Mouse (Mus musculus) MEL (cell line): Measurements from ENCODE around the gene Tlr4. TPM values are rescaled to one million over a fixed set of nuclear protein-coding genes. Genes with fewer than 3 reads are reported as not detected.

Source experiments
- DNase-seq: peaks from one replicate; pipeline ENCODE4 v3.0.0; 2011; ENCODE audit warnings: low read depth, low spot score
- H3K27ac ChIP-seq: 2 replicates; pipeline ENCODE4 v1.5.1; 2012; ENCODE audit warnings: low read depth, mild to moderate bottlenecking, control low read depth, low read length, moderate library complexity; ENCODE audit not compliant: control insufficient read depth
- H3K27me3 ChIP-seq, 2 experiments: fragments of 150-350 bp in 1 of 2; sonication (generic) in 1 of 2; 2 replicates each; pipeline ENCODE4 v1.6.1; 2012; ENCODE audit warnings: low read length in 2 of 2, mild to moderate bottlenecking in 2 of 2, improper control_type of control experiment in 1 of 2, moderate library complexity in 1 of 2; ENCODE audit not compliant: insufficient read depth in 2 of 2, control insufficient read depth in 1 of 2
- H3K36me3 ChIP-seq, 2 experiments: 2 replicates each; pipeline ENCODE4 v1.6.1; 2012 to 2014; ENCODE audit warnings: low read length in 2 of 2, improper control_type of control experiment in 1 of 2, inconsistent platforms in 1 of 2, mild to moderate bottlenecking in 1 of 2; ENCODE audit not compliant: insufficient read depth in 2 of 2, control insufficient read depth in 1 of 2
- H3K4me1 ChIP-seq, 2 experiments: fragments of 150-350 bp in 1 of 2; sonication (generic) in 1 of 2; 2 replicates each; pipeline ENCODE4 v1.6.1; 2012; ENCODE audit warnings: low read length in 2 of 2, improper control_type of control experiment in 1 of 2, mild to moderate bottlenecking in 1 of 2; ENCODE audit not compliant: insufficient read depth in 2 of 2, control insufficient read depth in 1 of 2
- H3K4me3 ChIP-seq, 2 experiments: fragments of 150-350 bp in 1 of 2; sonication (generic) in 1 of 2; 2 replicates each; pipeline ENCODE4 v1.5.1; 2012; ENCODE audit warnings: low read depth in 2 of 2, low read length in 2 of 2, mild to moderate bottlenecking in 2 of 2, moderate library complexity in 2 of 2, control low read depth in 1 of 2, improper control_type of control experiment in 1 of 2; ENCODE audit not compliant: control insufficient read depth in 1 of 2, insufficient read depth in 1 of 2
- H3K79me2 ChIP-seq: 2 replicates; pipeline ENCODE4 v1.6.1; 2012; ENCODE audit warnings: mild to moderate bottlenecking, low read length, moderate library complexity; ENCODE audit not compliant: control insufficient read depth, poor library complexity, insufficient read depth
- H3K9ac ChIP-seq: 2 replicates; pipeline ENCODE4 v1.6.1; 2012; ENCODE audit warnings: low read depth, mild to moderate bottlenecking, control low read depth, low read length, moderate library complexity; ENCODE audit not compliant: control insufficient read depth, poor library complexity, severe bottlenecking
- H3K9me3 ChIP-seq: fragments of 150-350 bp; sonication (generic); replicated peaks from 2 replicates; pipeline ENCODE4 v1.6.1; 2012; ENCODE audit warnings: mild to moderate bottlenecking, low read length, improper control_type of control experiment, moderate library complexity; ENCODE audit not compliant: insufficient read depth
- BHLHE40 ChIP-seq: IDR thresholded peaks from 2 replicates; pipeline ENCODE4 v1.6.1; 2012; ENCODE audit warnings: low read depth, mild to moderate bottlenecking, inconsistent platforms, low read length, improper control_type of control experiment, borderline replicate concordance
- CHD1 ChIP-seq: IDR thresholded peaks from 2 replicates; pipeline ENCODE4 v1.6.1; 2012; ENCODE audit warnings: low read depth, mild to moderate bottlenecking, inconsistent platforms, low read length, improper control_type of control experiment
- CTCF ChIP-seq, 3 experiments: IDR thresholded peaks in 2 of 3; conservative IDR thresholded peaks in 1 of 3; 2 replicates each; pipeline ENCODE4 v1.5.1; 2011 to 2012; ENCODE audit warnings: low read length in 3 of 3, low read depth in 2 of 3, mild to moderate bottlenecking in 2 of 3, improper control_type of control experiment in 1 of 3, inconsistent platforms in 1 of 3, mixed read lengths in 1 of 3, moderate library complexity in 1 of 3; ENCODE audit not compliant: control insufficient read depth in 1 of 3, insufficient read depth in 1 of 3, poor library complexity in 1 of 3, severe bottlenecking in 1 of 3
- E2F4 ChIP-seq: IDR thresholded peaks from 2 replicates; pipeline ENCODE4 v1.6.1; 2011; ENCODE audit warnings: low read depth, low read length, improper control_type of control experiment, borderline replicate concordance
- ETS1 ChIP-seq: IDR thresholded peaks from 2 replicates; pipeline ENCODE4 v1.6.1; 2012; ENCODE audit warnings: low read depth, mild to moderate bottlenecking, inconsistent platforms, low read length, improper control_type of control experiment, moderate library complexity
- GABPA ChIP-seq: IDR thresholded peaks from 2 replicates; pipeline ENCODE4 v1.6.1; 2012; ENCODE audit warnings: low read depth, mild to moderate bottlenecking, inconsistent platforms, low read length, improper control_type of control experiment, moderate library complexity
- GATA1 ChIP-seq: IDR thresholded peaks from 2 replicates; pipeline ENCODE4 v1.6.1; 2011; ENCODE audit warnings: low read depth, low read length, improper control_type of control experiment
- KAT2A ChIP-seq: conservative IDR thresholded peaks from 2 replicates; pipeline ENCODE4 v1.6.1; 2012; ENCODE audit warnings: low read depth, low read length, improper control_type of control experiment, inconsistent platforms
- MAFK ChIP-seq: IDR thresholded peaks from 2 replicates; pipeline ENCODE4 v1.6.1; 2011; ENCODE audit warnings: low read depth, mild to moderate bottlenecking, low read length, improper control_type of control experiment, borderline replicate concordance
- MXI1 ChIP-seq: IDR thresholded peaks from 2 replicates; pipeline ENCODE4 v1.6.1; 2011; ENCODE audit warnings: mild to moderate bottlenecking, low read depth, low read length, improper control_type of control experiment
- MYB ChIP-seq: IDR thresholded peaks from 2 replicates; pipeline ENCODE4 v1.6.1; 2011; ENCODE audit warnings: mild to moderate bottlenecking, low read depth, low read length, improper control_type of control experiment
- MYC ChIP-seq: IDR thresholded peaks from 2 replicates; pipeline ENCODE4 v1.6.1; 2011; ENCODE audit warnings: low read depth, mild to moderate bottlenecking, low read length, improper control_type of control experiment, moderate library complexity
- NELFE ChIP-seq: IDR thresholded peaks from 2 replicates; pipeline ENCODE4 v1.6.1; 2011; ENCODE audit warnings: low read depth, low read length, improper control_type of control experiment
- NRF1 ChIP-seq: IDR thresholded peaks from 2 replicates; pipeline ENCODE4 v1.6.1; 2014; ENCODE audit warnings: low read depth, mild to moderate bottlenecking, inconsistent platforms, low read length, improper control_type of control experiment, moderate library complexity; ENCODE audit not compliant: poor library complexity, insufficient read depth, severe bottlenecking
- POLR2A ChIP-seq, 2 experiments: IDR thresholded peaks; 2 replicates each; pipeline ENCODE4 v1.6.1; 2011 to 2012; ENCODE audit warnings: low read length in 2 of 2, mild to moderate bottlenecking in 2 of 2, control low read depth in 1 of 2, improper control_type of control experiment in 1 of 2, low read depth in 1 of 2, moderate library complexity in 1 of 2; ENCODE audit not compliant: control insufficient read depth in 1 of 2, insufficient read depth in 1 of 2, poor library complexity in 1 of 2
- RAD21 ChIP-seq: IDR thresholded peaks from 2 replicates; pipeline ENCODE4 v1.6.1; 2011; ENCODE audit warnings: mild to moderate bottlenecking, low read depth, low read length, improper control_type of control experiment
- RCOR1 ChIP-seq: IDR thresholded peaks from 2 replicates; pipeline ENCODE4 v1.6.1; 2012; ENCODE audit warnings: low read depth, mild to moderate bottlenecking, inconsistent platforms, low read length, improper control_type of control experiment
- TCF12 ChIP-seq: IDR thresholded peaks from 2 replicates; pipeline ENCODE4 v1.6.1; 2014; ENCODE audit warnings: low read depth, mild to moderate bottlenecking, inconsistent platforms, low read length, improper control_type of control experiment, moderate library complexity
- UBTF ChIP-seq: IDR thresholded peaks from 2 replicates; pipeline ENCODE4 v1.6.1; 2012; ENCODE audit warnings: low read depth, mild to moderate bottlenecking, inconsistent platforms, low read length, improper control_type of control experiment, moderate library complexity, borderline replicate concordance; ENCODE audit not compliant: insufficient read depth
- USF1 ChIP-seq: IDR thresholded peaks from 2 replicates; pipeline ENCODE4 v1.6.1; 2014; ENCODE audit warnings: low read depth, mild to moderate bottlenecking, inconsistent platforms, low read length, improper control_type of control experiment, moderate library complexity
- ZC3H11A ChIP-seq: IDR thresholded peaks from 2 replicates; pipeline ENCODE4 v1.6.1; 2012; ENCODE audit warnings: low read depth, mild to moderate bottlenecking, inconsistent platforms, low read length, improper control_type of control experiment
- ZKSCAN1 ChIP-seq: IDR thresholded peaks from 2 replicates; pipeline ENCODE4 v1.6.1; 2012; ENCODE audit warnings: low read depth, mild to moderate bottlenecking, inconsistent platforms, low read length, improper control_type of control experiment, moderate library complexity
- ZNF384 ChIP-seq: IDR thresholded peaks from 2 replicates; pipeline ENCODE4 v1.6.1; 2012; ENCODE audit warnings: low read depth, mild to moderate bottlenecking, inconsistent platforms, low read length, improper control_type of control experiment
- polyA plus RNA-seq, 2 experiments: library from polyadenylated mRNA; stranded (reverse) in 1 of 2; unstranded in 1 of 2; fragments of >175 nt in 1 of 2; fragments of >200 nt in 1 of 2; gene quantifications; 2 replicates each; pipeline versions ENCODE4 v1.2.1 to v1.2.4; 2012; ENCODE audit warnings: low replicate concordance in 2 of 2, low read depth in 1 of 2; ENCODE audit not compliant: insufficient read length in 2 of 2, insufficient read depth in 1 of 2, missing spikeins in 1 of 2
- total RNA-seq: library from RNA; depleted of rRNA; stranded (reverse); fragments of 300-350 nt; gene quantifications from 2 replicates; pipeline ENCODE4 v1.2.3, GENCODE M21; 2012

The Tlr4 gene
- total and polyA plus RNA-seq, 3 experiments, result not detected

DNA sequence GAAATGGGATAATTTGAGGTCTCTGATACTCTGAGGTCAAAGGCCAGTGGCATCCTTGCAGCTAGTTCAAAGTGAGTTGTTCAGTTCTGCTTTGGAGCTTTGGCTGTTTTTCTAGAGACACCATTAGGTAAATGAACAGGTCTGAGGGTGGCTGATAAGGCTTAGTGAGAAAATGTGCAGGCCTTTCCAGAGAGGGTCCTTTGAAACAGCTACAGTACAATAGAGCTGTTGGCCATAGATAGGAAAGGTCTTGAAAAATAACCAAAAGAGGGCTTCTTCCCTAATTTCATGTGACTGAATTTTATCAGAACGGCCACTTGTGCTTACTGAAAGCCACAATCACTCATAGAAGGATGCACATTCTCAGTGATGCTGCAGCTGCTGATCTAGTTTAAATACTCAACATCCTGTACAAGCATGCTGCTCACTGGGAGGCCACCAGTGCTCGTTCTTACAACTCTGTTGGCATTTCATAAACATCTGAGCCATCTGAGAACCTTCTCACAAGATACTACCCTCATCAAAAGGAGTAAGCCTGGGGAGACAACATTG lies 100.2 kb downstream of the Tlr4 start:
- H3K79me2 ChIP-seq, result no peaks in the 10 kb centered on the region
- DNase-seq, result no peak

DNA sequence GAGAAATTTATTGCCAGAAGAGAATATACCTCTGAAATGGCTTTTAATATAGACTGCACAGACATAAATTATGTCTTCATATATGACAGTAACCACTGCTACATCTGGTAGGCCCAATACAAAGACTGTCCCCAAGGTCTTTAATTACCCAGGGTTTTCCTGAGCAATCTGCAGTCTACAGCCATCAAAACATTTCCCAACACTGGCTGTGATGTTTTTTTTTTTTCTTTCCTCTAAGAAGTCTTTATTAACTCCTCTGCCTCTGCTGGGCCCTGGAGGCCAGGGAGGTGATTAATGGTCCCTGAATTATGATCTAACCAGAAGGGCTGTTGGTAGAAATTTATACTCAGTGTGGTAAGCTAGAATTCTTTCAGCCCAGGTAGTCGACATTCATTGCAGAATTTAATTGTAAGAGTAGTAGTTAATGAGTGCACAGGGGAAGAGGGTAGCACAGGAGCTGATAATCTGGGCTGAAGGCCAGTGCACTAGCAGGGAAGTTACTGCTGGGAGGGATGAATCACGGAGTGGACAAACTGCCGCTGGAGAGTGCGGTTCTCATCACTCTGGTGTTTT lies 111.2 kb downstream of the Tlr4 start:
- TF ChIP-seq USF1 (no peak), ZC3H11A (no peak), NELFE (no peak), CHD1 (no peak), MYB (no peak), KAT2A (no peak), TCF12 (no peak), GABPA (no peak), ZKSCAN1 (no peak), NRF1 (no peak), E2F4 (no peak), CTCF (IDR thresholded peaks at IDR 0.05 in 2 of 3, conservative IDR thresholded peaks at IDR 0.05 in 1 of 3; ENCODE audit: control insufficient read depth in 1 of 3, insufficient read depth in 1 of 3, low read depth in 2 of 3, low read length in 3 of 3, poor library complexity in 1 of 3, severe bottlenecking in 1 of 3) (no peak)
- DNase-seq, result no peak
- no peak overlapping the region for H3K4me3 ChIP-seq
- no peaks in the 10 kb centered on the region for H3K4me1 ChIP-seq
- no peaks in the 10 kb centered on the region for H3K79me2 ChIP-seq
- no peak overlapping the region for H3K27ac ChIP-seq
- H3K9me3 ChIP-seq, result no peaks in the 10 kb centered on the region
- no peaks in the 10 kb centered on the region for H3K36me3 ChIP-seq
- no peaks in the 10 kb centered on the region for H3K27me3 ChIP-seq
- no peak overlapping the region for H3K9ac ChIP-seq

More for the DNA sequence above, 100.2 kb downstream of the Tlr4 start:
- H3K36me3 ChIP-seq, result no peaks in the 10 kb centered on the region
- H3K4me3 ChIP-seq, result no peak overlapping the region
- H3K27me3 ChIP-seq, result no peaks in the 10 kb centered on the region
- H3K9ac ChIP-seq, result no peak overlapping the region
- H3K9me3 ChIP-seq, result no peaks in the 10 kb centered on the region
- TF ChIP-seq UBTF, result no peak
- TF ChIP-seq RAD21, result no peak
- TF ChIP-seq MYC, result no peak
- no peak for TF ChIP-seq ETS1
- TF ChIP-seq TCF12, result no peak
- no peak for TF ChIP-seq RCOR1
- no peak for TF ChIP-seq MAFK
- TF ChIP-seq GATA1, result no peak
- no peak for TF ChIP-seq POLR2A (IDR thresholded peaks at IDR 0.05; ENCODE audit: control insufficient read depth in 1 of 2, insufficient read depth in 1 of 2, low read depth in 1 of 2, low read length in 2 of 2, poor library complexity in 1 of 2)
- no peak for TF ChIP-seq BHLHE40
- TF ChIP-seq MXI1, result no peak
- TF ChIP-seq ZNF384, result no peak
- no peak for TF ChIP-seq USF1
- TF ChIP-seq KAT2A, result no peak
- H3K27ac ChIP-seq, result no peak overlapping the region
- no peaks in the 10 kb centered on the region for H3K4me1 ChIP-seq
